Mouse (Mus musculus) hindbrain, embryonic 10.5 days (tissue): Measurements from ENCODE around the gene Ankrd55. TPM values are rescaled to one million over a fixed set of nuclear protein-coding genes. Genes with fewer than 3 reads are reported as not detected.
A peak's percentile ranks its signal among the peaks of the same experiment; 100 is the strongest.

Experiments used
- DNase-seq: peaks from one replicate; pipeline ENCODE4 v3.0.0-alpha.2; 2017; ENCODE audit warnings: low spot score
- H3K27ac ChIP-seq: fragments of 300-500 bp; sonication (generic); 2 replicates; pipeline ENCODE4 v1.5.1; 2016; ENCODE audit warnings: mild to moderate bottlenecking, moderate library complexity
- H3K27me3 ChIP-seq: fragments of 300-500 bp; sonication (generic); 2 replicates; pipeline ENCODE4 v1.6.1; 2016; ENCODE audit warnings: mild to moderate bottlenecking; ENCODE audit not compliant: poor library complexity, insufficient read depth, severe bottlenecking
- H3K36me3 ChIP-seq: fragments of 300-500 bp; sonication (generic); 2 replicates; pipeline ENCODE4 v1.6.1; 2016; ENCODE audit warnings: mild to moderate bottlenecking, moderate library complexity
- H3K4me1 ChIP-seq: fragments of 300-500 bp; sonication (generic); replicated peaks from 2 replicates; pipeline ENCODE4 v1.6.1; 2016; ENCODE audit warnings: mild to moderate bottlenecking
- H3K4me3 ChIP-seq: fragments of 300-500 bp; sonication (generic); 2 replicates; pipeline ENCODE4 v1.5.1; 2016; ENCODE audit warnings: mild to moderate bottlenecking, moderate library complexity
- H3K9me3 ChIP-seq: fragments of 300-500 bp; sonication (generic); 2 replicates; pipeline ENCODE4 v1.6.1; 2016; ENCODE audit warnings: mild to moderate bottlenecking, moderate library complexity
- WGBS: fragments of 180-500 bp; shearing (Covaris S2); methylation state at CpG from one replicate; pipeline ENCODE4 v1.1.7; 2016; 5-methylcytosine and 5-hydroxymethylcytosine counted together
- polyA plus RNA-seq: library from polyadenylated mRNA; unstranded; fragments of >200 nt; fragmentation: Nextera tagmentation; extraction: Ambion mirVana; gene quantifications from 2 replicates; pipeline ENCODE4 v1.2.1, GENCODE M21; 2016

Gene Ankrd55
- polyA plus RNA-seq, 1 experiment from 2014 or later, result 1.9 TPM

DNA sequence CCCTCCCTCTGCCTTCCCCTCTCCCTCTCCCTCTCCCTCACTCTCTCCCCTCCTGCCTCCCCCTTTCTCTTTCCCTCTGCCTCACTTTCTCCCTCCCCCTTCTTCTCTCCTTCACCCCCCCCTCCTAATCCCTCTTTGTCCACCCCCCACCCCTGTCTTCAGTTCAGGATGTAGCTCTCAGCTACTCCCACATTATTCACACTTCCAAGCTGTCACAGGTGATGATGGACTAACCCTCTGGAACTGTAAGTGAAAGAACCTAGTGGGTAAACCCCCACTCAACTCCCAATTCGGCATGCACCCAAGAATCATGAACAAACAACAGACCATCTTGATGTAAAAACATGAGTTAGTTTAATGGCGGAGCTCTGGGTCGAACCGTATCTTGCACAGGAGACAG, 122.2 kb downstream of the Ankrd55 start:
- no peaks in the 10 kb centered on the region for H3K36me3 ChIP-seq
- 0 out of 2 replicates have a peak, but pooled peaks cover 5% of the 10 kb centered on the region for H3K4me1 ChIP-seq
- WGBS, result 92% methylated on average over 4 of the region's 4 CpGs
- no peak for DNase-seq
- no peaks in the 10 kb centered on the region for H3K27me3 ChIP-seq
- no peak overlapping the region for H3K27ac ChIP-seq
- no peaks in the 10 kb centered on the region for H3K9me3 ChIP-seq
- no peak overlapping the region for H3K4me3 ChIP-seq

GRCm38 (mm10) chr13:112411216-112411822, 123.1 kb downstream of the Ankrd55 start:
- Histone ChIP-seq H3K27me3 (no peaks in the 10 kb centered on the region), H3K27ac (no peak overlapping the region), H3K4me1 (peaks cover 12% of the 10 kb centered on the region), H3K4me3 (no peak overlapping the region), H3K9me3 (no peaks in the 10 kb centered on the region), H3K36me3 (no peaks in the 10 kb centered on the region)
- no peak for DNase-seq
- WGBS, result 76% methylated on average over 5 of the region's 5 CpGs

DNA sequence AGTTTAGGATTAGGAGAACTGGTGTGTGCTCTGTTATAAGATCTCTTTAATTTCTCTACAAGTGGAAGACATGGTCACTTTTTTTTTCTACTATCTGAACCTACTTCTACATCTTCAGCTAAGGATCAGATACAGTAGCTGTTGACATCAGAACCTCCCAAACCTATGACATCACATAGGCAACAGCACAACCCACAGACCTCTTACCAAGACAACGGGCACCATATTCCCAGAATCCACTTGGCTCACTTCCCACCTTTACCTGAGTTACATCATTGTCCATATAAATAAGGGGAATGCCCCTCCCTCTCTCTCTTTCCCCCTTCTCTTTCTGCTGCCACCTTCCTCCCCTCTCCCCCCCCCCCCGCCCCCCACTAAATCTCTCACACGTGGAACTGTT, 124.0 kb downstream of the Ankrd55 start:
- H3K27ac ChIP-seq, result no peak overlapping the region
- no peak for DNase-seq
- no peak overlapping the region for H3K4me3 ChIP-seq
- H3K9me3 ChIP-seq, result no peaks in the 10 kb centered on the region
- H3K36me3 ChIP-seq, result no peaks in the 10 kb centered on the region
- peaks cover 21% of the 10 kb centered on the region for H3K4me1 ChIP-seq
- 86% methylated on average over 2 of the region's 3 CpGs for WGBS
- H3K27me3 ChIP-seq, result no peaks in the 10 kb centered on the region

DNA sequence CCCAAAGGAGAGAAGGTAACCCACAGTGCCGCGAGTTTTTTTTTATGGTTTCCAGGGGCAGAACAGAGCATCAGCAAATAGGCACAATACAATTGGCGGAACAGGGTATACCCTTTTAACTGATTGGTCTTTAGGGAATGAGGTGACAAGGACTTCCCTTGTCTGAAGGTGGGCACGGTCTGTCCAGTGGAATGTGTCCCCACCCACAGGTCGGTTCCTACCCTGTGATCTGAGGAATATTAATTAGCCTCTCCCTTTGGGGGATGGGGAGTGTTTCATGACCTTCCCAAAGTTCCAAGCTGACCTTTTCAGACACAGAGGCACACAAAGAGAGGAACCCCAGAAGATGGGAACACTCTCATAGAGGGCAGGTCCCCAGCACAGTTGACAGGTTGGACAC, 124.6 kb downstream of the Ankrd55 start:
- H3K27ac ChIP-seq, result no peak overlapping the region
- no peak for DNase-seq
- no peaks in the 10 kb centered on the region for H3K9me3 ChIP-seq
- H3K36me3 ChIP-seq, result no peaks in the 10 kb centered on the region
- no peak overlapping the region for H3K4me3 ChIP-seq
- no peaks in the 10 kb centered on the region for H3K27me3 ChIP-seq
- WGBS, result 80% methylated on average over 5 of the region's 5 CpGs
- H3K4me1 ChIP-seq, result peaks cover 23% of the 10 kb centered on the region

DNA sequence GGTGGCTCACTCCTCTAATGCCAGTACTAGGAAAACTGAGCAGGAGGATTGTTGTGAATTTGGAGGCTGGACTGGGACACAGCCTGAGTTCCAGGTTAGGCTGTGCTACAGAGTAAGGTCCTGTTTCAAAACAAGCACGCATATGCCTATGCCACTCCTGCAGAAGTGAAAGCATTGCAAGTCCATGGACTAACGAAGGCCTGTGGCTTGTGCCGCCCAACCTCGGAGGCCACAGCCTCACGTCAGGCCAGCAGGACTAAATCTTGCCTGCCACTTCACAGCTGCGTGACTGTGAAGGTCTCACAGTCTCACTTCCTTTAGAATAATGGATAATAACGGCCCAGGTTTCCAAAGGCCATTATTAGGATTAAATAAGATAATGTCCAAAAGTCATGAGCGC, 125.4 kb downstream of the Ankrd55 start:
- H3K4me3 ChIP-seq, result no peak overlapping the region
- no peaks in the 10 kb centered on the region for H3K27me3 ChIP-seq
- H3K27ac ChIP-seq, result no peak overlapping the region
- H3K36me3 ChIP-seq, result no peaks in the 10 kb centered on the region
- H3K9me3 ChIP-seq, result no peaks in the 10 kb centered on the region
- peaks cover 23% of the 10 kb centered on the region for H3K4me1 ChIP-seq
- WGBS, result 91% methylated on average over 8 of the region's 8 CpGs
- no peak for DNase-seq

- 65% methylated on average over 6 of the region's 6 CpGs for WGBS
- Histone ChIP-seq H3K36me3 (no peaks in the 10 kb centered on the region), H3K9me3 (no peaks in the 10 kb centered on the region), H3K27me3 (no peaks in the 10 kb centered on the region), H3K4me3 (no peak overlapping the region), H3K27ac (peak overlapping the region; percentile 78), H3K4me1 (peaks cover 23% of the 10 kb centered on the region)
- DNase-seq, result no peak
Observed at GRCm38 (mm10) chr13:112415896-112416295, 127.6 kb downstream of the Ankrd55 start.

- WGBS, result 12% methylated on average over 8 of the region's 8 CpGs
- Histone ChIP-seq H3K27me3 (no peaks in the 10 kb centered on the region), H3K36me3 (no peaks in the 10 kb centered on the region), H3K9me3 (no peaks in the 10 kb centered on the region), H3K4me3 (no peak overlapping the region), H3K27ac (peak overlapping the region; percentile 78), H3K4me1 (peaks cover 23% of the 10 kb centered on the region)
- peak; percentile 37 for DNase-seq
Observed at GRCm38 (mm10) chr13:112416410-112417162, 128.3 kb downstream of the Ankrd55 start.

GRCm38 (mm10) chr13:112417163-112417523, 128.9 kb downstream of the Ankrd55 start:
- H3K27ac ChIP-seq, result peak overlapping the region; percentile 78; the same call in 1 of the 2 replicates
- H3K9me3 ChIP-seq, result no peaks in the 10 kb centered on the region
- peaks cover 23% of the 10 kb centered on the region for H3K4me1 ChIP-seq
- H3K4me3 ChIP-seq, result no peak overlapping the region
- WGBS, result 18% methylated on average over 4 of the region's 4 CpGs
- no peaks in the 10 kb centered on the region for H3K27me3 ChIP-seq
- peak; percentile 57 for DNase-seq
- H3K36me3 ChIP-seq, result no peaks in the 10 kb centered on the region

- H3K9me3 ChIP-seq, result no peaks in the 10 kb centered on the region
- no peak for DNase-seq
- no peak overlapping the region for H3K27ac ChIP-seq
- H3K27me3 ChIP-seq, result no peaks in the 10 kb centered on the region
- no peaks in the 10 kb centered on the region for H3K36me3 ChIP-seq
- WGBS, result 74% methylated on average over 2 of the region's 2 CpGs
- H3K4me1 ChIP-seq, result peaks cover 19% of the 10 kb centered on the region
- H3K4me3 ChIP-seq, result no peak overlapping the region
Observed at GRCm38 (mm10) chr13:112417861-112418423, 129.7 kb downstream of the Ankrd55 start.

DNA sequence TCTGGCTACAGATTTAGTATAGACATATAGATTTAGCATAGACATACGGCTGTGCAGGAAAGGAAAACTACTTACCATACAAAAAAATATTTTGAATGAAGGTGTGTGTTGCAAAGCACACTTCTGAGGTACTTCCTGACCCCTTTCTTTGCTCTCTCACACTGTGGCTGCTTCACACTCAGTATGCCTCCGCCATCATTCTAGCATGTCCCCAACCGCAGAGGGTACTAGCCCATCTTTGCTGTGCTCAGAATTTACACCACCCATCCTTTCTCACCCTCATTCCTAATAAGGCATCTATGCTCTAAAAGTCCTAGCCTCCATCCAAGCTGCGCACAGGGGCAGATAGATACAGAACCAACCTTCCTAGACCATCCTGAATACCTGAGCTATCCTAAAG, 130.3 kb downstream of the Ankrd55 start:
- DNase-seq, result no peak
- WGBS, result 92% methylated on average over 4 of the region's 4 CpGs

DNA sequence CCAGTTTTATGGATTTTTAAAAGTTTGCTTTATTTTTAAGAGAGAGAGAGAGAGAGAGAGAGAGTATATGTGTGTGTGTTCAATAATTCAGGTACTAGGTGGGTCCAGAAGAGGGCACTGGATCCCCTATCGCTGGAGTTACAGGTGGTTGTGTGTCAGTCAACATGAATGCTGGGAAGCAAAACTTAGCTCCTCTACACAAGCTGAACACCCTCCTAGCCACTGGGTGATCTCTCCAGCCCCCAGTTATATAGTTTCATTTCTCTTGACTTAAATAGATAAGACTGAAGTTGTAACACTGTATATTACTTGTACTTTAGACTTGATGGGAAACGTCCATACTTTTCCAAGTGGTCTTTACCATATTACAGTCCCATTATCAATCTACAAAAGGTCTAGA, 136.0 kb downstream of the Ankrd55 start:
- Histone ChIP-seq H3K4me3 (no peak overlapping the region), H3K27me3 (no peaks in the 10 kb centered on the region), H3K36me3 (no peaks in the 10 kb centered on the region), H3K4me1 (peaks cover 9% of the 10 kb centered on the region), H3K27ac (no peak overlapping the region), H3K9me3 (0 out of 2 replicates have a peak, but pooled peaks cover 3% of the 10 kb centered on the region)
- 87% methylated on average over 2 of the region's 2 CpGs for WGBS
- DNase-seq, result no peak

More for the DNA sequence above, 130.3 kb downstream of the Ankrd55 start:
- no peak overlapping the region for H3K4me3 ChIP-seq
- no peaks in the 10 kb centered on the region for H3K27me3 ChIP-seq
- no peak overlapping the region for H3K27ac ChIP-seq
- no peaks in the 10 kb centered on the region for H3K36me3 ChIP-seq
- no peaks in the 10 kb centered on the region for H3K9me3 ChIP-seq
- H3K4me1 ChIP-seq, result peaks cover 18% of the 10 kb centered on the region

DNA sequence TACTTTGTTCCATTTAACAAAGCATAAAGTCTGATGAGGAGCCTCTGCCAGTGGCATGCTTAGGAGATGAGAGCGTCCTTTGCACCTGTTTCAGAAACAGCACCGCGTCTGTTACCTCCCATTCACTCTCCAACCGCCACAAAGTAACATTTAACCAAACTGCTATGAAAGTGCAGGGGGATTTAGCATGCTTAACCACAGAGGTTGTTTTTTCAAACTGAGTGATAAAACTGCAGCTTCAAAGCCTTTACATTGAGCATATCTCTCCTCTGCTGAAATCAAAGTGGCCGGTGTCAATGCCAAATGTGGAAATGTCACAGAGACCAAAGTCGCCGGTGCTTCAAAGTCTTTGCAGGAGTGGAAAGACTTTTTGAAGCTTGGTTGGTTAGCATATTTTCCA, 136.4 kb downstream of the Ankrd55 start:
- no peaks in the 10 kb centered on the region for H3K27me3 ChIP-seq
- peaks cover 9% of the 10 kb centered on the region for H3K4me1 ChIP-seq
- 0 out of 2 replicates have a peak, but pooled peaks cover 3% of the 10 kb centered on the region for H3K9me3 ChIP-seq
- H3K27ac ChIP-seq, result no peak overlapping the region
- 91% methylated on average over 7 of the region's 7 CpGs for WGBS
- H3K36me3 ChIP-seq, result no peaks in the 10 kb centered on the region
- no peak for DNase-seq
- H3K4me3 ChIP-seq, result no peak overlapping the region

- WGBS, result 72% methylated on average over 8 of the region's 8 CpGs
- DNase-seq, result no peak
- H3K36me3 ChIP-seq, result no peaks in the 10 kb centered on the region
- H3K27me3 ChIP-seq, result no peaks in the 10 kb centered on the region
- H3K9me3 ChIP-seq, result 0 out of 2 replicates have a peak, but pooled peaks cover 3% of the 10 kb centered on the region
- H3K27ac ChIP-seq, result no peak overlapping the region
- H3K4me1 ChIP-seq, result peaks cover 9% of the 10 kb centered on the region
- H3K4me3 ChIP-seq, result no peak overlapping the region
Observed at GRCm38 (mm10) chr13:112425181-112425654, 137.0 kb downstream of the Ankrd55 start.
